Mouse (Mus musculus) spleen, postnatal 0 days (tissue): Measurements from ENCODE around the gene Gm21731. TPM values are rescaled to one million over a fixed set of nuclear protein-coding genes. Genes with fewer than 3 reads are reported as not detected.

Experiments used
- polyA plus RNA-seq: library from polyadenylated mRNA; unstranded; fragments of >200 nt; fragmentation: Nextera tagmentation; extraction: Ambion mirVana; gene quantifications from 2 replicates; pipeline ENCODE4 v1.2.1, GENCODE M21; 2015

The Gm21731 gene
- not detected in 2 replicates for polyA plus RNA-seq

DNA sequence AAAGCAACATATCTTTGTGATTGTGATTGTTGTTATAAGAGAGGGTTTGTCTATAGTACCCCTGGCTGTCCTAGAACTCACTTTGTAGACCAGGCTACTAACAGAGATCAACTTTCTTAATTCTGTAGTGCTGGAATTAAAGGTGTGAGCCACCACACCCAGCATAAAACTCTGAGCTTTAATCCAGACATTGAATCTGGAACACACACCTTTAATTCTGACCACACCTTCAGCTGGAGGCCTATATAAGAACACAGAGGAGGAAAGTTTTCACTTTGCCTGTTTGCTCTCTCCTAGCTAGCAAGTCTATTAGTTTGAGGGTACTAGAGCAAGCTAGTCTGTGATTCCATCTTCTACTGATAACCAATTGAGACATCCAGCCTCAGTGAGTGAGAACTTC, at the start of gene Gm21731:
TSS of gene Gm21731 (plus strand) at position 301 of the 400 bp plus-strand sequence.

DNA sequence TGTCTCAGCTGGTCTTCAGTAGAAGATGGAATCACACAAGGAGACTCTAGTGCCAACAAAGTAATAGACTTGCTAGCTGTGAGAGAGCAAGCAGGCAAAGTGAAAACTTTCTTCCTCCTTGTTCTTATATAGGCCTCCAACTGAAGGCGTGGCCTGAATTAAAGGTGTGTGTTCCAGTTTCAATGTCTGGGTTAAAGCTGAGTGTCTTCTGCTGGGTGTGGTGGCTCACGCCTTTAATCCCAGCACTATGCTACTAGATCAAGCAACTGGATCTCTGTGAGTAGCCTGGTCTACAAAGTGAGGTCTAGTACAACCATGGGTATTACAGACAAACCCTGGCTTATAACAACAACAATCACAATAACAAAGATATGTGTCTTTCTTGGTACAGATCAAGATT, 23.1 kb upstream of the Gm21731 start, which contains the start of gene Gm21762:
TSS of gene Gm21762 (minus strand) at position 101 of the 400 bp plus-strand sequence.

DNA sequence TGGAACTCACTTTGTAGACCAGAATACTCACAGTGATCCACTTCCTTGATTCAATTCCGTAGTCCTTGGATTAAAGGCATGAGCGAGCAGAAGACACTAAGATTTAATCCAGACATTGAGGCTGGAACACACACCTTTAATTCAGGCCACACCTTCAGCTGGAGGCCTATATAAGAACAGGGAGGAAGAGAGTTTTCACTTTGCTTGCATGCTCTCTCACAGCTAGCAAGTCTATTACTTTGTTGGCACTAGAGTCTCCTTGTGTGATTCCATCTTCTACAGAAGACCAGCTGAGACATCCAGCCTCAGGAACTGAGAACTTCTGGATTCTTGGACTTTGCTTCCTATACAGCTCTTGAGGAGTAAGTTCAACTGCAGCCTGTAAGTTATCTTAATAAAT, 24.0 kb downstream of the Gm21731 start, which contains the start of gene AF067061:
TSS of gene AF067061 (plus strand) at position 245 of the 400 bp plus-strand sequence.

Other genes starting within 250 kb of the Gm21731 start
- gene Gm36079, start 212.1 kb upstream of the Gm21731 start, polyA plus RNA-seq = not detected in 2 replicates
- 2.9 and 4.1 TPM in 2 replicates for gene Gm21188, start 186.9 kb upstream of the Gm21731 start, polyA plus RNA-seq
- not detected in 2 replicates for gene Gm20767, start 98.9 kb upstream of the Gm21731 start, polyA plus RNA-seq
- not detected in 2 replicates for gene Gm21818, start 66.7 kb upstream of the Gm21731 start, polyA plus RNA-seq
- gene Gm21762, start 23.2 kb upstream of the Gm21731 start, polyA plus RNA-seq = 0.19 TPM in 1 of 2 replicates, not detected in the other
- gene AF067061, start 24.0 kb downstream of the Gm21731 start, polyA plus RNA-seq = 0.15 and 0.23 TPM in 2 replicates
- gene BC147527, start 61.3 kb downstream of the Gm21731 start, polyA plus RNA-seq = 1.9 and 2.0 TPM in 2 replicates
- gene Tcstv3, start 77.8 kb downstream of the Gm21731 start, polyA plus RNA-seq = not detected in 2 replicates